Mouse (Mus musculus) left cerebral cortex, adult 9 months (tissue): ENCODE measurements around the gene Fibp.
"Not testable (repeated sequence)": the region's sequence is repeated elsewhere in the genome, so short reads cannot be mapped to it uniquely, and the experiment has no call there.

Source experiments
- DNase-seq, 2 experiments: peaks; one replicate each; pipeline ENCODE4 v3.0.0; 2022; ENCODE audit warnings: low spot score in 2 of 2

The Fibp gene

DNA sequence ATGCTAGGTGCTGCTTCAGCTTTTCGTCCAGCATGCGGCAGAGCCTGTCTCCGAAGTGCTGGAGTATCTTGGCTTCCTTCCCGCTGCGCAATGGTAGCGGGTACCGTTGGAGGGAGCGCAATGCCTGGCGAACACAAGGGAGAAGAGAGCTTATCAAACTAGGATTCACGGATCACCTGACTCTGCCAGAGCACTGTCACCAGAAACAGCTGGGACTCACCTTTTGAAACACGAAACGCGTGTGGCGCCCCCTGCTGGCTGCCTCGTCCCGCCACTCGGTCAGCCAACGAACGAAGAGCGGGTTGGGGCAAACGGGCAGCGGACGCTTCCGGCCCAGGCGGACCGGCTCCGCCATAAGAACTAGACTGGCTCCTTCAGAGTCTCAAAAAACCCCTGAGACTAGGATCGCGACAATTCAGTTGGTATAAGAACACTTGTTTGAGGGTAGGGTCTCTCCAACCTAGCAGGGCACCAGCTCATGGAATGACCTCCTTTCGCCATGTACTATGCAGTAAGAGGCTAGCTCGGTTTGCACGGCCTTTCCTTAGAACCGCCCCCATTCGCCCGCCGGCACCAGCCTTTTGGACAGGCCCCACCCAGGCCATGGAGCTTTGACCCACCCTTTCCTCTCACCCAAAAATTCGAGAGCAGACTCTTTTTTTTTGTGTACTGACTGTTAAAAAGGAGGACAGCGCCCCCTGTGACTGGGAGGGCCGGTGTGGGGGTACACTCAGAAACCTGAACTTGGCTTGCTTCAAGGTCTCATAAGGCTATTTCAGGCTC, 27.5 kb downstream of the Fibp start, which contains the start of gene Mus81:
Gene Mus81 (minus strand): TSS at position 635 of the 783 bp plus-strand sequence.
- DNase-seq = peak; percentile 89 to 97

- peak; percentile 96 to 98 for DNase-seq
Observed at GRCm38 (mm10) chr19:5488878-5489571, 28.6 kb downstream of the Fibp start.

- DNase-seq = not testable (repeated sequence)
Observed at GRCm38 (mm10) chr19:5489721-5490120, 29.3 kb downstream of the Fibp start.

DNA sequence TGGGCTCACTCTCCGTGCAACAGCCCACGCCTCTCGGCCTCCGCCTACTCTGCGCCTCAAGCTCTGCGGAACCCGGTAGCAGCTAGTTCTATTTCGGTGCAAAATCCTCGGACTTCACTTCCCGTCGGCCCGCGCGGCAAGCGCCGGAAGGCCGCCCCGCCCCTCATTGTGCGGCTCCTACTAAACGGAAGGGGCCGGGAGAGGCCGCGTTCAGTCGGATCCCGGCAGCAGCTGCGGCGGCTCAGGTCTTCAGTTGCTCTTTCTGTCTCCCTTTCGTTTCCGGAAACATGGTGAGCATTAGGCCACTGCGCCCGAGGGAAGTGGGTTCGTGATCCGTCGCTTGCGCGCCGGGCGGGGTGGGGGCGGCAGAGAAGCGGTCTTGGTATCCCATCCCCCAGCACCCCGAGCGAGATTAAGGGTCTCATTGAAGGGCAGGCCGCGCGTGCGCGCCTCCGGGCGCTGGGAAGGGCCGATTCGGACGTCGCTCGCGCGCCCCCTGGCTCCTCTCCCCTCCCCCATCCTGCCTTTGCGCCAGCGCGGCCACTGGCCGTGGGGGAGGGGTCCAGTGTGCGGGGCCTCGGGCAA, 30.0 kb downstream of the Fibp start, which contains the start of gene Cfl1:
Gene Cfl1 (plus strand): TSS at position 143 of the 585 bp plus-strand sequence.
- DNase-seq = peak; percentile 88 to 96

DNA sequence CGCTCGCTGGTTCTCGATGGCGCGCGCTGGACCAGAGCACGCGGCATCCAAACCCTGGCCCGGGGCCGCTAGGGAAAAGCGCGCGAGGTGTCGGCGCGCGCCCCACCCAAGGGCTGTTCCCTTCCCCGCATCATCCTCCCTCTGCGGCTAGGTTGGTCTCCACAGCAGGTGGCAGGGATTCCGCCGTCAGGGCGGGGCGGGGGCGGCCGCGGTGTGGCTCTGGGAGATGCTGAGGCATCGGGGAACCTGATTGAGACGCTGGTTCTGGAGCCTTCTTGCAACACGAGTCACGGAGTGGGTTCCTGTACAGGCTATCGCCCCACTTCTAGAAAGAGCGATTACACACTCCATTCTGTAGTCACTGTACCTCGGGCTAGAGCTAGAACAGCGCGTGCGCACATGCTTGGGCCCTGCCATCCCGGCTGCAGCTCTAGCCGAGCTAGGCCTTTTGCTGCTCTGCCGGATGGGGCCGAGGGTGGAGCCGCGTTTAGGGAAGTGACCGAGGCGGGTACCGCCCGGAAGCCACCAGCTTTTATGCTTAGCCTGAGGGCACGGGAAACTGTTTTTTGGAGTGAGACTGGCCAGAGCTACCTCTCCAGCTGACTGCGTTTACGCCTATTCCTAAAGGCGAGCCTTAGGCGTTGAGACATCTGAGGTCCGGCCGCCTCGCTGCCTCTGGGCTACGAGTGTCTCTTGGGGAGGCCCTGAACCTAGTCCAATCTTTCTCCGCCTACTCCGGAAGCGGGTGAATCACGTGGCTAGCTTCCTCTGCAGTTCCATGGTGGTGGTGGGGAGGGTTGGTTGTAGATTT, 30.7 kb downstream of the Fibp start:
- DNase-seq = peak in 1 of 2 experiments; percentile 84

DNA sequence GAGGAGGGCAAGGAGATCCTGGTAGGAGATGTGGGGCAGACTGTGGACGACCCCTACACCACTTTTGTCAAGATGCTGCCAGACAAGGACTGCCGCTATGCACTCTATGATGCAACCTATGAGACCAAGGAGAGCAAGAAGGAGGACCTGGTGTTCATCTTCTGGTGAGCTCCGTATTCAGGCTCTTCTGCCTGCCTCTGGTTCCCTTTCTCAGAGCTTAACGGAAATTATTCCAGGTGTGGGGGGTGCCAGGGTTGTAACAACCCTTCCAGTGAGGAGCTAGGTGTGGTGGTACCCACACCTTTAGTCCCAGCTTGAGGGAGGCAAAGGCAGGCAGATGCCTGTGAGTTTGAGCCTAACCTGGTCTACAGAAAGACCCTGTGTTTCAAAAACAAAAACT, 32.2 kb downstream of the Fibp start:
- no peak for DNase-seq

DNA sequence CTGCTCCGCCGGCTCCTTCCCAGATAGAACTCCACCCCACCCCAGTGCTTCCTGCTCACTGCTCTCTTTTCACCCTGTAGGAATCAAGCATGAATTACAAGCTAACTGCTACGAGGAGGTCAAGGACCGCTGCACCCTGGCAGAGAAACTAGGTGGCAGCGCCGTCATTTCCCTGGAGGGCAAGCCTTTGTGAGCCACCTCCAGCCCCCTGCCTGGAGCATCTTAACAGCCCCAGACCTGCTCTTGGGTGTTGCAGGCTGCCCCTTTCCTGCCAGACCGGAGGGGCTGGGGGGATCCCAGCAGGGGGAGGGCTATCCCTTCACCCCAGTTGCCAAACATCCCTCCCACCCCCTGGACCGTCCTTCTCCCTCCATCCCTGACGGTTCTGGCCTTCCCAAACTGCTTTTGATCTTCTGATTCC, 32.9 kb downstream of the Fibp start:
- not testable (repeated sequence) for DNase-seq

GRCm38 (mm10) chr19:5494314-5494713, 33.9 kb downstream of the Fibp start:
- no peak for DNase-seq

DNA sequence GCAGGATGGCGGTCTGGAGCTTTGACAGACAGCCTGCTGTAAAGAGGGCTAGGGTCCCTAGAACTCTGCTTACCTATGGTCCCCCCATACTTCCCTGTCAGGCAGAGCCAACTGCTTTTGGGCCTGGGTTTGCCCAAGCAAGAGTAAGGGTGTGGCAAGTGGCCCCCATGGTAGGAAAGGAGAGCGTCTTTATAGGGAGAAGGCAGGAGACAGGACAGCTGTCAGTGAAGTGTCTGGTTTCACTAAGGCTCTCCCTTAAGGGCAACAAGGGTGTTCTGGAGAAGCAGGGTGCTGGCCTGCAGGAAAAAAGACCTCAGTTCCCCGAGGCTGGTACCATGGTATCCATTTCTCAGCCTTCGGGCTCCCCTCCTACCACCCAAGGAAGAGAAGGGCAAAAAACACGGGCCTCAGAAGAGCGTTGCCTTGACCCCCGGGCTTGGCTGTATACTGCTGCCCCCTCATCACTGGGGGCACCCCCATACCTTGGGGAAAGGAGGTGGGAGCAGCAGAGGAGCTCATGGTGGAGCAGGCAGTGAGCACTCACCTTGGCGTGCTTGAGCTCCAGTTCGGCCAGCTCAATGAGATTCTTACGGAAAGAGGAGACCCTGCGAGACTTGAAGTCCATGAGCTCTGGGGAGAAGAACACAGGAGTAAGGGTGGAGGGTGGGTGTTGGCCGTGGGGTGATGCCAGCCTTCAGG, 35.1 kb downstream of the Fibp start:
- no peak for DNase-seq

DNA sequence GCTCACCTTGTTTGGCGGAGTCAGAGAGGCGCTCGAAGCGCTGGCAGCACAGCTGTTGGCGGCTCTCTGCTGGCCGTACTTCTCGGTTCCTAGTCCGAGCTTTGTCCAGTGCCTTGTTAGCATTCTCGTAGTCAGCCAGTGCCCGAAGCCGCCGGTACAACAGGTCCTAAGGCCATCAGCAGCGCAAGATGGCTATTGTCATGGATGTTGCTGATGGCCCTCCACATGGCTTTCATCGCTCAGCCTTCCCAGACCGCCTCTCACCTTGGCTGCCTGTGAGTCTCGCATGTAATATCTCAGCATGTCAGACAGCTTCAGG, 35.6 kb downstream of the Fibp start:
- peak in 1 of 2 experiments; percentile 1 for DNase-seq

DNA sequence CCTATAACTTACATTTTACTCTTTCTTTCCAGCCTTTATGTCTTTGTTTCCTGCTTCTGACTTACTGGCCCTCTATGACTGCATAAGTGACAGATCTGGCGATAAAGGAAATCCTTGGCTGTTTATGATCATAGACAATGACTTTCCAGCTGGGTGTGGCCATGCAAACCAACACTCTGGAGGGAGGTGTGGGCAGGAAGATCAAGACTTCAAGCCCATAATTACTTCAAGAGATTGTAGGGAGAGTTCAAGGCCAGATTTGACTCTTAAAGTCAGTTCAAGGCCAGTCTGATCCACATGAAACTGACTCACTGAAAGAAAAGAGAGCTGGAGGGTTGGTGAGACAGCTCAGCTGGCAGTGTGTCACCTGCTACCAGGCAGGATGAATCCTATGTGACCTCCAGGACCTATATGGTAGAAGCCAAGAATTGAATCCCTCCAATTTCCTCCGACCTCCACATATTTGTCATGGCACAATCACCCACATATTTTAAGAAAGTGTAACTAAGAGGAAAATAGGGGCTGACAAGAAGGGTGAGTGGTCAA, 40.0 kb downstream of the Fibp start:
- DNase-seq = no peak

- DNase-seq = no peak
Observed at GRCm38 (mm10) chr19:5503687-5504086, 43.3 kb downstream of the Fibp start, which contains the start of gene 1700020D05Rik. TSS of gene 1700020D05Rik (minus strand) at chr19:5503787.

GRCm38 (mm10) chr19:5510031-5511026, 49.9 kb downstream of the Fibp start, which contains the start of gene Snx32:
TSS of gene Snx32 (minus strand) at chr19:5510538.
- peak; percentile 99 for DNase-seq

GRCm38 (mm10) chr19:5511074-5511632, 50.7 kb downstream of the Fibp start:
- DNase-seq = no peak

GRCm38 (mm10) chr19:5512091-5513004, 51.9 kb downstream of the Fibp start:
- DNase-seq = no peak

DNA sequence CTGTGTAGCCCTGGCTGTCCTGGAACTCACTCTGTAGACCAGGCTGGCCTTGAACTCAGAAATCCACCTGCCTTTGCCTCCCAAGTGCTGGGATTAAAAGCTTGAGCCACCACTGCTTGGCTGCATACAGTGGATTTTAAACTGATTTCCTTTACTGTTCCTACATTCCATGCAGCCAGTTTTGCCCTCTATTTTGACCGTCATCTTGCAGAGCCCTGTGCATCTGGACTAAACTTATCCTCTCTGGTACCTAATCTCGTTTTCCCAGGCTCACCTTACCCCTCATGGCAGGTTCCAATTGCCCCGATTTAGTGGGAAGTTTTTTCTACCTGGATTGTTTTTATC, 52.6 kb downstream of the Fibp start:
- DNase-seq = no peak
